Mouse (Mus musculus): ENCODE measurements around the gene Smurf1. TPM values are rescaled to one million over a fixed set of nuclear protein-coding genes. Genes with fewer than 3 reads are reported as not detected.

Smurf1 gene
- polyA plus RNA-seq, 1 experiment, result 14.4 TPM

DNA sequence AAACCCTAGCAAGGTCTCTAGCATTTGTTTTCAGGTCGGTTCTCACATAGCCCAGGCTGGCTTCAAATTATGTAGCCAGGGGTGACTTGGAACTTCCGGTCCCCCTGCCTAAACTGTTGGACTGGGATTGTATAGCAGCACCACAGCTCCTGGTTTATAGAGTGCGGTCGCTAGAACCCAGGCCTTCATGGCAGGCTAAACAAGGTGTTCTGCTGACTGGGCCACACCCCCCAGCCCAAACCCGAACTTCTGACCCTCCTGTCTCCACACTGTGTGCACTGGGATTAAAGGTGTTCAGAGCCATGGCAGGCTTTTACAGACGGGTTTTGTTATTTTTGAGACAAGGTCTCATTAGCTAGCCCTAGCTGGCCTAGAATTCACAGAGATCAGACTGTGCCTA lies 13.5 kb upstream of the Smurf1 start:
- no peak for DNase-seq
- H3K4me3 ChIP-seq (ENCODE audit: insufficient read depth, low read depth, low read length), result no peak overlapping the region
- TF ChIP-seq CTCF (conservative IDR thresholded peaks at IDR 0.05; ENCODE audit: insufficient read depth, insufficient read length, low read depth, low read length) (no peak), POLR2A (IDR thresholded peaks at IDR 0.05; ENCODE audit: low read depth, low read length) (no peak)
- no peaks in the 10 kb centered on the region for H3K27me3 ChIP-seq (replicated peaks; ENCODE audit: control insufficient read depth, insufficient read depth, low read length)
- no peaks in the 10 kb centered on the region for H3K36me3 ChIP-seq (ENCODE audit: control insufficient read depth, insufficient read depth, low read length)
- H3K4me1 ChIP-seq (ENCODE audit: control insufficient read depth, insufficient read depth, low read length), result no peaks in the 10 kb centered on the region
- 74% methylated on average over 6 of the region's 6 CpGs for WGBS
- H3K27ac ChIP-seq (ENCODE audit: insufficient read depth, low read depth, low read length), result no peak overlapping the region

- H3K36me3 ChIP-seq (ENCODE audit: control insufficient read depth, insufficient read depth, low read length), result no peaks in the 10 kb centered on the region
- WGBS, result 40% methylated on average over 10 of the region's 10 CpGs
- H3K27ac ChIP-seq (ENCODE audit: insufficient read depth, low read depth, low read length), result 0 out of 2 replicates have a peak overlapping the region, but pooled peaks have one; percentile 6
- H3K4me3 ChIP-seq (ENCODE audit: insufficient read depth, low read depth, low read length), result no peak overlapping the region
- DNase-seq, result peak; percentile 68
- no peaks in the 10 kb centered on the region for H3K27me3 ChIP-seq (replicated peaks; ENCODE audit: control insufficient read depth, insufficient read depth, low read length)
- TF ChIP-seq POLR2A (IDR thresholded peaks at IDR 0.05; ENCODE audit: low read depth, low read length) (no peak), CTCF (conservative IDR thresholded peaks at IDR 0.05; ENCODE audit: insufficient read depth, insufficient read length, low read depth, low read length) (no peak)
- no peaks in the 10 kb centered on the region for H3K4me1 ChIP-seq (ENCODE audit: control insufficient read depth, insufficient read depth, low read length)
These were observed 13.0 kb upstream of the Smurf1 start for GRCm38 (mm10) chr5:144978533-144979107.

GRCm38 (mm10) chr5:144971266-144971665 lies 5.6 kb upstream of the Smurf1 start:
- Histone ChIP-seq H3K36me3 (ENCODE audit: control insufficient read depth, insufficient read depth, low read length) (no peaks in the 10 kb centered on the region), H3K27ac (ENCODE audit: insufficient read depth, low read depth, low read length) (no peak overlapping the region), H3K27me3 (replicated peaks; ENCODE audit: control insufficient read depth, insufficient read depth, low read length) (no peaks in the 10 kb centered on the region), H3K4me3 (ENCODE audit: insufficient read depth, low read depth, low read length) (no peak overlapping the region), H3K4me1 (ENCODE audit: control insufficient read depth, insufficient read depth, low read length) (0 out of 2 replicates have a peak, but pooled peaks cover under 1% of the 10 kb centered on the region)
- TF ChIP-seq CTCF (conservative IDR thresholded peaks at IDR 0.05; ENCODE audit: insufficient read depth, insufficient read length, low read depth, low read length) (peak; percentile 20; the same call in 1 of the 2 replicates), POLR2A (IDR thresholded peaks at IDR 0.05; ENCODE audit: low read depth, low read length) (no peak)
- WGBS, result 93% methylated on average over 3 of the region's 3 CpGs
- DNase-seq, result no peak

DNA sequence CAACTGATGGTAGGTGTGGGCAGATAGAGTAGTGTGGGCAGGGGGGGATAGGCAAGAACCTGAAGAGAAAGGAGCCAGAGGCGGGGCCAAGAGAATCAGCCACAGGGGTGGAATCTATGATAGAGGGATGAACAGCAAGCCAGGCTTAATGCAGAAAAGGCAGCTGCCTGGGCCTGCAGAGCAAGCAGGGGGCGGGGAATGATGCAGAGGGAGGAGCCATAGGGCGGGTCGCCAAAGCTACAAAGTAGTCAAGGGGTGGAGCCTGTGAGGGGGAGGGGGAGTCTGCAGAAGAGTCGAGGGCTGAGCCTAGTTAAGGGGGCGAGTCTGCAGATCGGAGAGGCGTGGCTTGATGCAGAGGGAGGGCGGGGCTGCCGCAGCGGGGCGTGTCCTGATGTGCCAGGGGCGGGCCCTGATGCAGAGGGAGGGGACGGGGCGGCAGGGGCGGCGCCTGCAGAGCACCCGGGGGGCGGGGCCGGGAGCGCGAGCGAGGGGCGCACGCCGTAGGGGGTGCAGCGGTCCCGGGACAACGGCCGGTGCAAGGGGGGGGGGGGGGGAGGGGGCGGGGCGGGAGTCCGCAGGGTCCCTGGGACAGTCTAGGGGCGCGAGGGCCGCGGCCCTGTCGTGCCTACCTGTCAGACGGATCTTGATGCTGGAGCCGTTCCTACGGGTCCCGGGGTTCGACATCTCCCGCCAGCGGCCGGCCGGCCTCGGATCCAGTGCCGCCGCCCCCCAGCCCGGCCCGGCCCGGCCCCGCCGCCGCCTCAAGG lies 592 bp downstream of the Smurf1 start:
- Histone ChIP-seq H3K4me1 (ENCODE audit: control insufficient read depth, insufficient read depth, low read length) (peaks cover 8% of the 10 kb centered on the region), H3K27ac (ENCODE audit: insufficient read depth, low read depth, low read length) (no peak overlapping the region), H3K36me3 (ENCODE audit: control insufficient read depth, insufficient read depth, low read length) (no peaks in the 10 kb centered on the region), H3K27me3 (replicated peaks; ENCODE audit: control insufficient read depth, insufficient read depth, low read length) (no peaks in the 10 kb centered on the region), H3K4me3 (ENCODE audit: insufficient read depth, low read depth, low read length) (peak overlapping the region; percentile 83)
- TF ChIP-seq CTCF (conservative IDR thresholded peaks at IDR 0.05; ENCODE audit: insufficient read depth, insufficient read length, low read depth, low read length) (no peak), POLR2A (IDR thresholded peaks at IDR 0.05; ENCODE audit: low read depth, low read length) (no peak)
- 3% methylated on average over 33 of the region's 56 CpGs for WGBS
- peak; percentile 93 for DNase-seq

- H3K27ac ChIP-seq (ENCODE audit: insufficient read depth, low read depth, low read length), result no peak overlapping the region
- H3K27me3 ChIP-seq (replicated peaks; ENCODE audit: control insufficient read depth, insufficient read depth, low read length), result no peaks in the 10 kb centered on the region
- TF ChIP-seq POLR2A (IDR thresholded peaks at IDR 0.05; ENCODE audit: low read depth, low read length) (no peak), CTCF (conservative IDR thresholded peaks at IDR 0.05; ENCODE audit: insufficient read depth, insufficient read length, low read depth, low read length) (no peak)
- DNase-seq, result no peak
- peaks cover 8% of the 10 kb centered on the region for H3K4me1 ChIP-seq (ENCODE audit: control insufficient read depth, insufficient read depth, low read length)
- peak overlapping the region; percentile 83; the same call in 1 of the 2 replicates for H3K4me3 ChIP-seq (ENCODE audit: insufficient read depth, low read depth, low read length)
- H3K36me3 ChIP-seq (ENCODE audit: control insufficient read depth, insufficient read depth, low read length), result no peaks in the 10 kb centered on the region
- WGBS, result 48% methylated on average over 8 of the region's 8 CpGs
These were observed 1.2 kb downstream of the Smurf1 start for GRCm38 (mm10) chr5:144964465-144964864.

- WGBS, result 18% methylated on average over 13 of the region's 13 CpGs
- Histone ChIP-seq H3K4me3 (ENCODE audit: insufficient read depth, low read depth, low read length) (peak overlapping the region; percentile 8; the same call in 1 of the 2 replicates), H3K27ac (ENCODE audit: insufficient read depth, low read depth, low read length) (peak overlapping the region; percentile 1; the same call in 1 of the 2 replicates)
These were observed 1.8 kb downstream of the Smurf1 start for GRCm38 (mm10) chr5:144963817-144964261.

DNA sequence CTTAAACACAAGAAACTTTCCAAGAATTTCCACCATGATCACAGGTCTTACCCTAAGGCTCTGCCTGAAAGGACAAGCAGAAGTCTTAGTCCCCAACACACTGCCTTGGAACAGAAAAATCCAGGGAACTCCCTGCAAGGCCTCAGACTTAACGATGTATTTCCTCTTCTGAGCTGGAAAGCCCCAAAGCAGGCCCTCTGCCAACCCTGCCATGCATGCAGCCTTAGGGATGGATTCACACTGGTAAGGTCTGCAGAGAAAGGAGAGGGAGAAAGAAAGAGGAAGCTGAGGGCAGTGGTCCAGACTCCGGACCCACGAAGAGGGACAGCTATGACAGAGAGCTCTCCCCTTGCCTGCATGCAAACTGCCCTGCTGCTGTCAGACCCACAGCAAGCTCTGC lies 2.2 kb downstream of the Smurf1 start:
- TF ChIP-seq POLR2A (IDR thresholded peaks at IDR 0.05; ENCODE audit: low read depth, low read length) (no peak), CTCF (conservative IDR thresholded peaks at IDR 0.05; ENCODE audit: insufficient read depth, insufficient read length, low read depth, low read length) (no peak)
- DNase-seq, result peak; percentile 60
- H3K36me3 ChIP-seq (ENCODE audit: control insufficient read depth, insufficient read depth, low read length), result no peaks in the 10 kb centered on the region
- H3K4me1 ChIP-seq (ENCODE audit: control insufficient read depth, insufficient read depth, low read length), result peaks cover 8% of the 10 kb centered on the region
- H3K4me3 ChIP-seq (ENCODE audit: insufficient read depth, low read depth, low read length), result no peak overlapping the region
- no peaks in the 10 kb centered on the region for H3K27me3 ChIP-seq (replicated peaks; ENCODE audit: control insufficient read depth, insufficient read depth, low read length)
- WGBS, result 21% methylated on average over 3 of the region's 3 CpGs
- peak overlapping the region; percentile 1; the same call in 1 of the 2 replicates for H3K27ac ChIP-seq (ENCODE audit: insufficient read depth, low read depth, low read length)

More at GRCm38 (mm10) chr5:144963817-144964261, 1.8 kb downstream of the Smurf1 start:
- no peak for TF ChIP-seq CTCF (conservative IDR thresholded peaks at IDR 0.05; ENCODE audit: insufficient read depth, insufficient read length, low read depth, low read length)
- no peak for TF ChIP-seq POLR2A (IDR thresholded peaks at IDR 0.05; ENCODE audit: low read depth, low read length)
- H3K27me3 ChIP-seq (replicated peaks; ENCODE audit: control insufficient read depth, insufficient read depth, low read length), result no peaks in the 10 kb centered on the region
- peak; percentile 64 for DNase-seq
- peaks cover 8% of the 10 kb centered on the region for H3K4me1 ChIP-seq (ENCODE audit: control insufficient read depth, insufficient read depth, low read length)
- H3K36me3 ChIP-seq (ENCODE audit: control insufficient read depth, insufficient read depth, low read length), result no peaks in the 10 kb centered on the region

All from kidney, adult 2 months (tissue).